Mouse (Mus musculus) myocyte (in vitro differentiated cells): ENCODE data around the gene 2810459M11Rik. TPM values are rescaled to one million over a fixed set of nuclear protein-coding genes. Genes with fewer than 3 reads are reported as not detected.
A peak's percentile ranks its signal among the peaks of the same experiment; 100 is the strongest.

ENCODE experiments used
- H3K27me3 ChIP-seq: one replicate; pipeline ENCODE4 v1.6.1; 2011; ENCODE audit not compliant: control insufficient read depth, insufficient read depth, insufficient read length
- H3K36me3 ChIP-seq: one replicate; pipeline ENCODE4 v1.6.1; 2011; ENCODE audit not compliant: control insufficient read depth, insufficient read depth
- H3K4me2 ChIP-seq: one replicate; pipeline ENCODE4 v1.6.1; 2011; ENCODE audit warnings: low read depth, control low read depth
- H3K4me3 ChIP-seq: one replicate; pipeline ENCODE4 v1.5.1; 2011; ENCODE audit warnings: mild to moderate bottlenecking, control low read depth, moderate library complexity
- H3K79me2 ChIP-seq: one replicate; pipeline ENCODE4 v1.6.1; 2011; ENCODE audit not compliant: control insufficient read depth, insufficient read depth
- H3ac ChIP-seq: one replicate; pipeline ENCODE4 v1.6.1; 2011; ENCODE audit not compliant: control insufficient read depth, insufficient read length
- CEBPB ChIP-seq: IDR thresholded peaks from 2 replicates; pipeline ENCODE4 v1.6.1; 2011; ENCODE audit warnings: mild to moderate bottlenecking, moderate library complexity; ENCODE audit not compliant: poor library complexity, insufficient read depth, severe bottlenecking
- E2F4 ChIP-seq: IDR thresholded peaks from one replicate; pipeline ENCODE4 v1.6.1; 2011; ENCODE audit warnings: mild to moderate bottlenecking, control low read depth, moderate library complexity; ENCODE audit not compliant: insufficient read depth
- MAX ChIP-seq: IDR thresholded peaks from one replicate; pipeline ENCODE4 v1.6.1; 2011; ENCODE audit warnings: low read depth, mild to moderate bottlenecking, control low read depth
- MYOD1 ChIP-seq, 3 experiments: IDR thresholded peaks; one replicate each; pipeline ENCODE4 v1.6.1; 2011; ENCODE audit warnings: control low read depth in 2 of 3, low read depth in 2 of 3, mild to moderate bottlenecking in 2 of 3, moderate library complexity in 1 of 3; ENCODE audit not compliant: insufficient read length in 2 of 3, control insufficient read depth in 1 of 3
- MYOG ChIP-seq, 3 experiments: IDR thresholded peaks; one replicate each; pipeline ENCODE4 v1.6.1; 2011; ENCODE audit warnings: control low read depth in 2 of 3, low read depth in 2 of 3, mild to moderate bottlenecking in 2 of 3; ENCODE audit not compliant: insufficient read length in 2 of 3, control insufficient read depth in 1 of 3, insufficient read depth in 1 of 3
- POLR2A ChIP-seq: IDR thresholded peaks from one replicate; pipeline ENCODE4 v1.6.1; 2011; ENCODE audit warnings: low read depth, mild to moderate bottlenecking, control low read depth, moderate library complexity; ENCODE audit not compliant: insufficient read length
- POLR2AphosphoS2 ChIP-seq: IDR thresholded peaks from one replicate; pipeline ENCODE4 v1.6.1; 2011; ENCODE audit warnings: low read depth, control low read depth; ENCODE audit not compliant: insufficient read length
- REST ChIP-seq: IDR thresholded peaks from one replicate; pipeline ENCODE4 v1.6.1; 2011; ENCODE audit warnings: mild to moderate bottlenecking, control low read depth, moderate library complexity; ENCODE audit not compliant: insufficient read depth, insufficient read length
- SRF ChIP-seq: IDR thresholded peaks from one replicate; pipeline ENCODE4 v1.6.1; 2011; ENCODE audit warnings: low read depth; ENCODE audit not compliant: control insufficient read depth, insufficient read length
- TCF12 ChIP-seq: IDR thresholded peaks from one replicate; pipeline ENCODE4 v1.6.1; 2011; ENCODE audit warnings: mild to moderate bottlenecking, control low read depth; ENCODE audit not compliant: poor library complexity, insufficient read depth, severe bottlenecking
- TCF3 ChIP-seq: IDR thresholded peaks from one replicate; pipeline ENCODE4 v1.6.1; 2011; ENCODE audit warnings: low read depth, control low read depth; ENCODE audit not compliant: insufficient read length
- USF1 ChIP-seq: IDR thresholded peaks from one replicate; pipeline ENCODE4 v1.6.1; 2011; ENCODE audit warnings: low read depth, mild to moderate bottlenecking, control low read depth, moderate library complexity
- polyA plus RNA-seq: library from polyadenylated mRNA; unstranded; fragments of >200 nt; fragmentation: generic; extraction: Trizol; gene quantifications from one replicate; pipeline ENCODE4 v1.2.1, GENCODE M21; 2012; ENCODE audit warnings: missing spikeins

2810459M11Rik gene
- polyA plus RNA-seq, 1 experiment = not detected

GRCm38 (mm10) chr1:86018235-86019055 lies 27.2 kb upstream of the 2810459M11Rik start:
- H3K4me3 ChIP-seq = no peak overlapping the region
- peak in 2 of 3 experiments; percentile 39 to 51 for TF ChIP-seq MYOG (IDR thresholded peaks at IDR 0.05; ENCODE audit: control insufficient read depth in 1 of 3, insufficient read depth in 1 of 3, insufficient read length in 2 of 3, low read depth in 2 of 3)
- no peak for TF ChIP-seq REST
- no peak for TF ChIP-seq POLR2AphosphoS2
- no peak for TF ChIP-seq USF1
- TF ChIP-seq TCF3 = peak; percentile 18
- peak in 1 of 3 experiments; percentile 25 for TF ChIP-seq MYOD1 (IDR thresholded peaks at IDR 0.05; ENCODE audit: control insufficient read depth in 1 of 3, insufficient read length in 2 of 3, low read depth in 2 of 3)
- TF ChIP-seq CEBPB = no peak
- TF ChIP-seq MAX = no peak
- no peak for TF ChIP-seq TCF12
- TF ChIP-seq POLR2A = no peak
- TF ChIP-seq SRF = no peak
- TF ChIP-seq E2F4 = no peak
- peaks cover 42% of the 10 kb centered on the region for H3K27me3 ChIP-seq
- no peaks in the 10 kb centered on the region for H3K79me2 ChIP-seq
- no peaks in the 10 kb centered on the region for H3K36me3 ChIP-seq
- H3ac ChIP-seq = no peak overlapping the region
- no peak overlapping the region for H3K4me2 ChIP-seq

GRCm38 (mm10) chr1:86021365-86021989 lies 24.2 kb upstream of the 2810459M11Rik start:
- Histone ChIP-seq H3K4me3 (no peak overlapping the region), H3K27me3 (peaks cover 51% of the 10 kb centered on the region), H3K36me3 (no peaks in the 10 kb centered on the region), H3K4me2 (no peak overlapping the region), H3ac (no peak overlapping the region), H3K79me2 (no peaks in the 10 kb centered on the region)
- no peak for TF ChIP-seq CEBPB
- no peak for TF ChIP-seq MYOD1 (IDR thresholded peaks at IDR 0.05; ENCODE audit: control insufficient read depth in 1 of 3, insufficient read length in 2 of 3, low read depth in 2 of 3)
- TF ChIP-seq TCF3 = no peak
- no peak for TF ChIP-seq POLR2A
- no peak for TF ChIP-seq E2F4
- TF ChIP-seq REST = no peak
- no peak for TF ChIP-seq SRF
- TF ChIP-seq USF1 = no peak
- no peak for TF ChIP-seq MAX
- TF ChIP-seq TCF12 = no peak
- no peak for TF ChIP-seq POLR2AphosphoS2

DNA sequence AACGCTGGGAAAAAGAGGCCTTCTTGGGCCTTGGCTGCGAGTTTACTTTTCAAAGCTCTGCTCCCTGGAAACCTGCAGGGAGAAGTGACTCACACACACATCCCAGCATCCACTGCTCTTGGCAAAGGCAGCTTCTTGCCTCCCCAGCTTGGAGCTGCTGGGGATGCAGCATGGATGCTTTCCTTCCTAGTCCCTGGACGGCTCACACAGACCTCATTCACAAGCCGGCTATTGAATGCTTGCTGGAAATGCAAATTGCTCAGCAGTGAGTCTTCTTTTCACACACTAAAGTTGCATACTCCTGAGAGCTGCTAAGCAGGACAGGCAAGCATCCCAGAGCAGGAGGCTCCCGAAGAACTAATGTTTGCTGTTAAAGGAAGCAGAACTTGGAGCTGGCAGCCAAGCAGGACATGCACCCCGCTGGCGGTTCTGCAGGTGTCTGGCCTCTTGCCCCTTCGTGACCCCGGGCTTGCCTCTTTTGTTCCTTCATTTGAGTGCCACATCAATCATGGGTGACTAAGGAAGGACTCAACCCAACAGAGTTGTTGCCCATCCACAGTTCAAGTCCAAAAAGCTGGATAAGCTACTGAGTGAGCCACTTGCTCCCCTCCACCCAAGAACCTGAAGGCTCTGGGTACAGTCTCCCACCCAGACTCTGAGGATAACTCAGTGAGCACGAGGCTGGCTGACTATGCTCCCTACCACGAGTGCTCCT lies 13.2 kb upstream of the 2810459M11Rik start:
- peaks cover 17% of the 10 kb centered on the region for H3K27me3 ChIP-seq
- no peak overlapping the region for H3K4me3 ChIP-seq
- H3ac ChIP-seq = no peak overlapping the region
- TF ChIP-seq MAX (no peak), MYOD1 (IDR thresholded peaks at IDR 0.05; ENCODE audit: control insufficient read depth in 1 of 3, insufficient read length in 2 of 3, low read depth in 2 of 3) (no peak), TCF3 (no peak), TCF12 (no peak), E2F4 (no peak), POLR2AphosphoS2 (no peak)
- H3K4me2 ChIP-seq = no peak overlapping the region
- no peaks in the 10 kb centered on the region for H3K36me3 ChIP-seq
- H3K79me2 ChIP-seq = no peaks in the 10 kb centered on the region

- TF ChIP-seq REST = no peak
- TF ChIP-seq CEBPB = no peak
- TF ChIP-seq SRF = no peak
- no peak for TF ChIP-seq TCF12
- TF ChIP-seq E2F4 = no peak
- Histone ChIP-seq H3K4me3 (no peak overlapping the region), H3K36me3 (no peaks in the 10 kb centered on the region), H3K27me3 (peaks cover 11% of the 10 kb centered on the region), H3K79me2 (no peaks in the 10 kb centered on the region), H3ac (no peak overlapping the region), H3K4me2 (no peak overlapping the region)
These were observed 7.3 kb upstream of the 2810459M11Rik start for GRCm38 (mm10) chr1:86038191-86038951.
